Mouse (Mus musculus) liver, embryonic 14.5 days (tissue): ENCODE results near the gene E330034G19Rik.

Experiments
- CTCF ChIP-seq: IDR thresholded peaks from 2 replicates; pipeline ENCODE4 v1.5.1; 2016; ENCODE audit warnings: antibody characterized with exemption, low read depth, control low read depth
- EP300 ChIP-seq: IDR thresholded peaks from 2 replicates; pipeline ENCODE4 v1.6.1; 2016; ENCODE audit warnings: antibody characterized with exemption, low read depth

DNA sequence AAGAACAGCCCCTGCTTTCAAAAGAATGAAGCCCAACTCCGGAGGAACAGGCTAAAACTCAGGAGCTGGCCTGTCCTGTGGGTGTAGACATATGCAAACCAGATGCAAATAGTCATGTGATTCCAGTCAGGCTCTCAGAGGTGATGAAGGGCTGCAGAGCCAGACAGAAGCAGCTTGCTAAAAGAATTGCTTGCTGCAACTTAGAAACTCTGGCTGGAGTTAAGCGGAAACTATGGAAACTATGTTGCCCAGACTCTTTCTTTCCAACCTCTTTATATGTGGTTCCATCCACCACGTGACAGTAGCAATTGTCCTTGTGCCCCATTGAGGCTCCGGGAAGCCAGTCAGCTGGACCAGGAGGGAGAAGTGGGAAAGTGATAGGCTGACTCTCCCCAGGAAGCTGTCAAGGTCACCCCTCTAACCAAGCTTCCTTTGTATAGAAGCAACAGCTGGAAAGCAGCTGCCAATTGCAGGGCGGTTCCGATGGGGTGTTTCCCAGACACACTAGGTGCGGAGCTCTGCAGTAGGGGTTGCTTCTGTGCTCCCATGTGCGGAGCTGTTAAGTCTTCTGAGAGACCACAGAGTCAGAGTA lies 39.3 kb upstream of the E330034G19Rik start:
- TF ChIP-seq CTCF (no peak), EP300 (no peak)
